Mouse (Mus musculus) monocyte, adult 5-6 weeks (primary cell): ENCODE measurements around the gene Taco1. TPM values are rescaled to one million over a fixed set of nuclear protein-coding genes. Genes with fewer than 3 reads are reported as not detected.

Experiments used
- total RNA-seq: library from RNA; stranded (forward); fragments of 200-1000, 200-491, 200-594 nt; gene quantifications from 3 replicates; pipeline ENCODE4 v1.2.3, GENCODE M21; 2017

Taco1 gene
- total RNA-seq, 1 experiment from 2014 or later: 9.0 TPM

Other genes with a start within 250 kb of the Taco1 start
- gene Cyb561, start 112.7 kb upstream of the Taco1 start, total RNA-seq: 4.5 to 8.4 TPM (median 5.5 TPM) in 3 replicates
- 365 to 424 TPM (median 376 TPM) in 3 replicates for gene Ace, start 98.1 kb upstream of the Taco1 start, total RNA-seq
- gene Ace3, start 71.4 kb upstream of the Taco1 start, total RNA-seq: 0.19 TPM in 1 of 3 replicates, not detected in the others
- gene Kcnh6, start 57.9 kb upstream of the Taco1 start, total RNA-seq: 0.97 TPM in 1 of 3 replicates, not detected in the others
- 35.3 to 62.0 TPM (median 35.7 TPM) in 3 replicates for gene Dcaf7, start 29.2 kb upstream of the Taco1 start, total RNA-seq
- gene Map3k3, start 18.6 kb downstream of the Taco1 start, total RNA-seq: 105 to 136 TPM (median 123 TPM) in 3 replicates
- gene Gm10840, start 94.8 kb downstream of the Taco1 start, total RNA-seq: not detected in 3 replicates
- 91.7 to 118 TPM (median 94.0 TPM) in 3 replicates for gene Limd2, start 94.8 kb downstream of the Taco1 start, total RNA-seq
- 20.0 to 33.6 TPM (median 21.1 TPM) in 3 replicates for gene Strada, start 136.1 kb downstream of the Taco1 start, total RNA-seq
- gene Ccdc47, start 150.3 kb downstream of the Taco1 start, total RNA-seq: 131 to 182 TPM (median 140 TPM) in 3 replicates
- gene Ddx42, start 150.9 kb downstream of the Taco1 start, total RNA-seq: 90.8 to 119 TPM (median 99.4 TPM) in 3 replicates
- gene Ftsj3, start 190.0 kb downstream of the Taco1 start, total RNA-seq: 77.3 to 82.1 TPM (median 79.9 TPM) in 3 replicates
- gene Psmc5, start 190.1 kb downstream of the Taco1 start, total RNA-seq: 75.9 to 107 TPM (median 106 TPM) in 3 replicates
- gene Smarcd2, start 206.9 kb downstream of the Taco1 start, total RNA-seq: 131 to 175 TPM (median 165 TPM) in 3 replicates
- not detected in 3 replicates for gene Tcam1, start 210.6 kb downstream of the Taco1 start, total RNA-seq
- gene Gh, start 235.8 kb downstream of the Taco1 start, total RNA-seq: 1.5 TPM in 1 of 3 replicates, not detected in the others
- gene Cd79b, start 248.7 kb downstream of the Taco1 start, total RNA-seq: 105 to 131 TPM (median 123 TPM) in 3 replicates